Mouse (Mus musculus) liver (tissue): ENCODE measurements around the gene Slc45a3.

Experiments
- DNase-seq: peaks from one replicate; pipeline ENCODE4 v3.0.0-alpha.2; 2020; ENCODE audit warnings: mixed read lengths

Gene Slc45a3

DNA sequence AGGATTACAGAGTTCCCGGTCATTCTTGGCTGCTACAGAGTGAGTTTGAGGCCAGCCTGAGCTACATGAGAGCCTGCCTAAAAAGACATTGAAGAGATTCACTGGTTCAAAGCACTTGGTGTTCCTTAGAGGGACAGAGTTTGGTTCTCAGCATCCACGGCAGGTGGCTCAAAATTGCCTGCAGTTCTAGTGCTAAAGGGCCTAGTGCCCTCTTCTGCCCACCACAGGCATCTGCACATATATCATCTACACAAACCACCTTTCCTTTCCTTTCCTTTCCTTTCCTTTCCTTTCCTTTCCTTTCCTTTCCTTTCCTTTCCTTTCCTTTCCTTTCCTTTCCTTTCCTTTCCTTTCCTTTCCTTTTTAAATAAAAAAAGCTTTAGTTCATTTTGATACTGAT, 67.8 kb downstream of the Slc45a3 start:
- no peak for DNase-seq

GRCm38 (mm10) chr1:132032172-132032571, 69.4 kb downstream of the Slc45a3 start:
- no peak for DNase-seq
